Comparison of ENCODE assay signal across 8 mouse cellular contexts in the genomic region with DNA sequence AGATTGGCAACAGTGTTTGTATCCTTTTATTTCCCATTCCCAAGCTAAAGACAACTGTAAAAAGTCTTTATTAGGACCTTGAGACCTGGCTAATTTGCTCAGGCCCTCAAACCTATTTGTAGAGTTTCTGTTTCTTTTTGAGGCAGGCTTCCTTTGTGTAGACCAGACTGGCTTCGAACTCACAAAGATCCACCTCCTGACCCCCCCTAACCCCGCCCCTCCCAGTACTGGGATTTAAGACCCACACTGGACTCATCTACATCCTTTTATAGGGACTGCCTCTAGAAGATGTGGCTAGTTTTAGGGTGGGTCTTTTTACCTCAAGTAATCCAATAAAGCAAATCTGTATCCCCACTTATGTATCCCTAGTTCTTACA. TPM values are rescaled to one million over a fixed set of nuclear protein-coding genes. Genes with fewer than 3 reads are reported as not detected.
DNase-seq lines count a peak whose midpoint lies in the region; ATAC-seq and TF ChIP-seq lines count a peak whose summit lies in the region.

No protein-coding gene starts in this region.

- H3K4me2 ChIP-seq in kidney, embryonic 15.5 days: peak overlapping the region; percentile 62
- peak overlapping the region; percentile 53 for H3K4me2 ChIP-seq in midbrain, postnatal 0 days (ENCODE audit: low read depth, low read length, poor library complexity, severe bottlenecking)

- peak overlapping the region; percentile 79 for H3K27ac ChIP-seq in kidney, embryonic 15.5 days
- no peak overlapping the region for H3K27ac ChIP-seq in cortical plate, adult 2 months (ENCODE audit: insufficient read depth, low read length)
- H3K27ac ChIP-seq in midbrain, postnatal 0 days (ENCODE audit: low read depth, low read length): peak overlapping the region; percentile 96; the same call in 1 of the 2 replicates

- ATAC-seq in kidney, embryonic 15.5 days (replicated peaks; ENCODE audit: low FRiP score): no peak
- ATAC-seq in inflammation-experienced regulatory T-cells, adult 6 months: peak; percentile 23
- ATAC-seq in midbrain, postnatal 0 days (ENCODE audit: low FRiP score): peak; percentile 14; the same call in 1 of the 2 replicates

- DNase-seq in kidney, adult 9 months: no peak
- DNase-seq in midbrain, postnatal 0 days (ENCODE audit: low spot score): no peak
- no peak for DNase-seq in embryo, embryonic 10.5 days (ENCODE audit: low spot score)
- DNase-seq in urinary bladder, adult 2 months (ENCODE audit: low spot score): no peak
- no peak for DNase-seq in left cerebral cortex, postnatal 14 days (ENCODE audit: low spot score in 2 of 2)

- H3K27me3 ChIP-seq in kidney, embryonic 15.5 days: no peaks in the 10 kb centered on the region
- peaks cover 16% of the 10 kb centered on the region for H3K27me3 ChIP-seq in midbrain, postnatal 0 days (ENCODE audit: insufficient read depth, low read length)

- TF ChIP-seq POLR2A in cortical plate, adult 2 months (IDR thresholded peaks at IDR 0.05; ENCODE audit: extremely low read depth, insufficient read depth, low read length): no peak

- no peaks in the 10 kb centered on the region for H3K9me3 ChIP-seq in kidney, embryonic 15.5 days (replicated peaks)
- no peaks in the 10 kb centered on the region for H3K9me3 ChIP-seq in midbrain, postnatal 0 days (ENCODE audit: low read length)

- H3K36me3 ChIP-seq in kidney, embryonic 15.5 days: peaks cover 35% of the 10 kb centered on the region
- H3K36me3 ChIP-seq in midbrain, postnatal 0 days (ENCODE audit: insufficient read depth, low read length): peaks cover 3% of the 10 kb centered on the region; the same call in 1 of the 2 replicates

- H3K4me3 ChIP-seq in kidney, embryonic 15.5 days (replicated peaks): peak overlapping the region; percentile 95
- peak overlapping the region; percentile 86; the same call in 1 of the 2 replicates for H3K4me3 ChIP-seq in cortical plate, adult 2 months (ENCODE audit: insufficient read depth, low read length)
- peak overlapping the region; percentile 92 for H3K4me3 ChIP-seq in midbrain, postnatal 0 days (ENCODE audit: low read depth, low read length)

- TF ChIP-seq CTCF in cortical plate, adult 2 months (IDR thresholded peaks at IDR 0.05; ENCODE audit: extremely low read depth, insufficient read depth, low read length): no peak
- no peak for TF ChIP-seq CTCF in midbrain, postnatal 0 days (IDR thresholded peaks at IDR 0.05)

- peaks cover 31% of the 10 kb centered on the region for H3K4me1 ChIP-seq in kidney, embryonic 15.5 days
- H3K4me1 ChIP-seq in cortical plate, adult 2 months (ENCODE audit: control insufficient read depth, insufficient read depth, low read length): peaks cover 6% of the 10 kb centered on the region; the same call in 1 of the 2 replicates
- peaks cover 10% of the 10 kb centered on the region; the same call in 1 of the 2 replicates for H3K4me1 ChIP-seq in midbrain, postnatal 0 days (ENCODE audit: insufficient read depth, low read length)

- intact Hi-C loops in left cerebral cortex, postnatal 14 days (cut with DNase I): loop anchor here (5.0 kb wide), 1 partner anchor 143 kb away; the partner anchor contains the start of gene S100a7a

- 26% methylated on average over 2 of the region's 2 CpGs for WGBS in kidney, embryonic 15.5 days
- WGBS in midbrain, postnatal 0 days: 22% methylated on average over 2 of the region's 2 CpGs

- H3K9ac ChIP-seq in kidney, embryonic 15.5 days: no peak overlapping the region
- H3K9ac ChIP-seq in midbrain, postnatal 0 days (replicated peaks; ENCODE audit: low read length, poor library complexity, severe bottlenecking): 0 out of 2 replicates have a peak overlapping the region, but pooled peaks have one; percentile 13

RNA-seq across cellular contexts. Expression of gene Chtop, which starts 0.4 kb away (rescaled TPM):
- 149 and 152 TPM in 2 replicates for polyA plus RNA-seq in kidney, embryonic 15.5 days (2015; fragmentation: Nextera tagmentation; extraction: Ambion mirVana)
- polyA plus RNA-seq in cortical plate, adult 2 months (2012; rRNA removed): 126 and 131 TPM in 2 replicates
- polyA plus RNA-seq in inflammation-experienced regulatory T-cells, adult 6 months (2017; shearing (Covaris generic)): 10 to 100 TPM; 49.4 to 62.9 (median 62.1) TPM
- total RNA-seq in midbrain, postnatal 0 days (2014; rRNA removed): 233 and 254 TPM in 2 replicates
- 154 and 163 TPM in 2 replicates for polyA plus RNA-seq in midbrain, postnatal 0 days (2015; fragmentation: Nextera tagmentation; extraction: Ambion mirVana)
- 98.1 and 103 TPM in 2 replicates for polyA plus RNA-seq in urinary bladder, adult 2 months (2012; rRNA removed)
- 100 to 1,000 TPM; 180 to 184 TPM for total RNA-seq in left cerebral cortex, postnatal 14 days (2021)

RNA-seq across cellular contexts. Expression of gene S100a1, which starts 4.5 kb away (rescaled TPM):
- polyA plus RNA-seq in kidney, embryonic 15.5 days (2015; fragmentation: Nextera tagmentation; extraction: Ambion mirVana): 79.4 and 87.1 TPM in 2 replicates
- polyA plus RNA-seq in cortical plate, adult 2 months (2012; rRNA removed): 265 and 281 TPM in 2 replicates
- polyA plus RNA-seq in inflammation-experienced regulatory T-cells, adult 6 months (2017; shearing (Covaris generic)): 1 to 10 TPM; 2.6 to 7.6 (median 5.1) TPM
- total RNA-seq in midbrain, postnatal 0 days (2014; rRNA removed): 16.4 and 27.5 TPM in 2 replicates
- polyA plus RNA-seq in midbrain, postnatal 0 days (2015; fragmentation: Nextera tagmentation; extraction: Ambion mirVana): 54.2 and 59.9 TPM in 2 replicates
- polyA plus RNA-seq in urinary bladder, adult 2 months (2012; rRNA removed): 592 and 865 TPM in 2 replicates
- 10 to 100 TPM; 83.1 to 85.0 TPM for total RNA-seq in left cerebral cortex, postnatal 14 days (2021)

RNA-seq across cellular contexts. Expression of gene S100a13, which starts 4.5 kb away (rescaled TPM):
- 39.8 and 40.5 TPM in 2 replicates for polyA plus RNA-seq in kidney, embryonic 15.5 days (2015; fragmentation: Nextera tagmentation; extraction: Ambion mirVana)
- polyA plus RNA-seq in cortical plate, adult 2 months (2012; rRNA removed): 74.0 and 74.6 TPM in 2 replicates
- 100 to 1,000 TPM; 188 to 341 (median 192) TPM for polyA plus RNA-seq in inflammation-experienced regulatory T-cells, adult 6 months (2017; shearing (Covaris generic))
- 4.5 and 7.3 TPM in 2 replicates for total RNA-seq in midbrain, postnatal 0 days (2014; rRNA removed)
- 20.3 and 21.1 TPM in 2 replicates for polyA plus RNA-seq in midbrain, postnatal 0 days (2015; fragmentation: Nextera tagmentation; extraction: Ambion mirVana)
- polyA plus RNA-seq in urinary bladder, adult 2 months (2012; rRNA removed): 86.1 and 86.3 TPM in 2 replicates
- total RNA-seq in left cerebral cortex, postnatal 14 days (2021): 10 to 100 TPM; 20.4 to 22.3 TPM

RNA-seq across cellular contexts. Expression of gene S100a14, which starts 16.9 kb away (rescaled TPM):
- polyA plus RNA-seq in kidney, embryonic 15.5 days (2015; fragmentation: Nextera tagmentation; extraction: Ambion mirVana): 3.8 and 6.6 TPM in 2 replicates
- polyA plus RNA-seq in cortical plate, adult 2 months (2012; rRNA removed): not detected in 2 replicates
- under 1 TPM in 1 of 3 experiments, not detected in 2; 0.40 TPM for polyA plus RNA-seq in inflammation-experienced regulatory T-cells, adult 6 months (2017; shearing (Covaris generic))
- 0.55 TPM in 1 of 2 replicates, not detected in the other for total RNA-seq in midbrain, postnatal 0 days (2014; rRNA removed)
- polyA plus RNA-seq in midbrain, postnatal 0 days (2015; fragmentation: Nextera tagmentation; extraction: Ambion mirVana): not detected in 2 replicates
- polyA plus RNA-seq in urinary bladder, adult 2 months (2012; rRNA removed): 70.1 and 94.3 TPM in 2 replicates
- under 1 TPM; 0.57 TPM for total RNA-seq in left cerebral cortex, postnatal 14 days (2021)

RNA-seq across cellular contexts. Expression of gene Snapin, which starts 18.9 kb away (rescaled TPM):
- 69.9 and 70.6 TPM in 2 replicates for polyA plus RNA-seq in kidney, embryonic 15.5 days (2015; fragmentation: Nextera tagmentation; extraction: Ambion mirVana)
- polyA plus RNA-seq in cortical plate, adult 2 months (2012; rRNA removed): 65.0 and 73.2 TPM in 2 replicates
- 10 to 100 TPM; 53.6 to 73.0 (median 71.1) TPM for polyA plus RNA-seq in inflammation-experienced regulatory T-cells, adult 6 months (2017; shearing (Covaris generic))
- total RNA-seq in midbrain, postnatal 0 days (2014; rRNA removed): 41.2 and 51.9 TPM in 2 replicates
- 93.5 and 97.2 TPM in 2 replicates for polyA plus RNA-seq in midbrain, postnatal 0 days (2015; fragmentation: Nextera tagmentation; extraction: Ambion mirVana)
- polyA plus RNA-seq in urinary bladder, adult 2 months (2012; rRNA removed): 88.2 and 107 TPM in 2 replicates
- 10 to 100 TPM; 44.6 to 50.7 TPM for total RNA-seq in left cerebral cortex, postnatal 14 days (2021)
